Mouse (Mus musculus) lung, embryonic 14.5 days (tissue): ENCODE results near the gene Tsnaxip1. TPM values are rescaled to one million over a fixed set of nuclear protein-coding genes. Genes with fewer than 3 reads are reported as not detected.
A peak's percentile ranks its signal among the peaks of the same experiment; 100 is the strongest.

ENCODE experiments used
- ATAC-seq: fragments of 200-750 bp; cut with Nextera tagmentation; 2 replicates; pipeline ENCODE4 v1.8.0; 2017; ENCODE audit warnings: mild to moderate bottlenecking, moderate TSS enrichment, moderate library complexity; ENCODE audit not compliant: insufficient read depth
- DNase-seq: peaks from one replicate; pipeline ENCODE4 v3.0.0-alpha.2; 2015
- H3K27ac ChIP-seq: fragments of 300-500 bp; sonication (generic); 2 replicates; pipeline ENCODE4 v1.5.1; 2014; ENCODE audit warnings: low read depth, mild to moderate bottlenecking, moderate library complexity
- H3K27me3 ChIP-seq: fragments of 300-500 bp; sonication (generic); 2 replicates; pipeline ENCODE4 v1.6.1; 2014; ENCODE audit warnings: low read length, control low read depth; ENCODE audit not compliant: insufficient read depth
- H3K36me3 ChIP-seq: fragments of 300-500 bp; sonication (generic); 2 replicates; pipeline ENCODE4 v1.6.1; 2014; ENCODE audit warnings: control low read depth; ENCODE audit not compliant: insufficient read depth
- H3K4me1 ChIP-seq: fragments of 300-500 bp; sonication (generic); 2 replicates; pipeline ENCODE4 v1.6.1; 2014; ENCODE audit warnings: antibody characterized with exemption, control low read depth; ENCODE audit not compliant: insufficient read depth
- H3K4me2 ChIP-seq: fragments of 300-500 bp; sonication (generic); 2 replicates; pipeline ENCODE4 v1.6.1; 2014; ENCODE audit warnings: mild to moderate bottlenecking
- H3K4me3 ChIP-seq: fragments of 300-500 bp; sonication (generic); 2 replicates; pipeline ENCODE4 v1.5.1; 2014; ENCODE audit warnings: low read depth, low read length
- H3K9ac ChIP-seq: fragments of 300-500 bp; sonication (generic); 2 replicates; pipeline ENCODE4 v1.6.1; 2014
- H3K9me3 ChIP-seq: fragments of 300-500 bp; sonication (generic); 2 replicates; pipeline ENCODE4 v1.6.1; 2016; ENCODE audit warnings: low read depth, low read length, control low read depth
- CTCF ChIP-seq: IDR thresholded peaks from 2 replicates; pipeline ENCODE4 v1.5.1; 2016; ENCODE audit warnings: antibody characterized with exemption, low read depth
- WGBS: fragments of 180-500 bp; shearing (Covaris S2); extraction: QIAGEN DNeasy Blood & Tissue Kit; methylation state at CpG from one replicate; pipeline ENCODE4 v1.1.7; 2014; 5-methylcytosine and 5-hydroxymethylcytosine counted together
- polyA plus RNA-seq: library from polyadenylated mRNA; unstranded; fragments of >200 nt; fragmentation: Nextera tagmentation; extraction: Ambion mirVana; gene quantifications from 2 replicates; pipeline ENCODE4 v1.2.1, GENCODE M21; 2014

Tsnaxip1 gene
- polyA plus RNA-seq, 1 experiment from 2014 or later: 0.09 TPM

DNA sequence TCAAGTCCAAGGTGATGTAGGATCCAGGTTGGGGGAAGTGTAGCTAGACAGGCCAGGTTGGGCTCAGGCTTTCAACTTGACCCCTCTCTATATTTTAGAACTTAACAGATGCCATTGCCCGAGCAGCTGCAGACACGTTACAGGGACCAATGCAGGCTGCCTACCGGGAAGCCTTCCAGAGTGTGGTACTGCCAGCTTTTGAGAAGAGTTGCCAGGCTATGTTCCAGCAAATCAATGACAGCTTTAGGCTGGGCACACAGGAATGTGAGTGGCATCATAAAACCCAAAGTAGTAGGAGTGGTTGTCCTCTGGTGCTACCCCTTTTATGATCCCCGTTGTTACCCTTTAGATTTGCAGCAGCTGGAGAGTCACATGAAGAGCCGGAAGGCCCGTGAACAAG is 63.3 kb downstream of the Tsnaxip1 start:
- WGBS: 91% methylated on average over 6 of the region's 6 CpGs

DNA sequence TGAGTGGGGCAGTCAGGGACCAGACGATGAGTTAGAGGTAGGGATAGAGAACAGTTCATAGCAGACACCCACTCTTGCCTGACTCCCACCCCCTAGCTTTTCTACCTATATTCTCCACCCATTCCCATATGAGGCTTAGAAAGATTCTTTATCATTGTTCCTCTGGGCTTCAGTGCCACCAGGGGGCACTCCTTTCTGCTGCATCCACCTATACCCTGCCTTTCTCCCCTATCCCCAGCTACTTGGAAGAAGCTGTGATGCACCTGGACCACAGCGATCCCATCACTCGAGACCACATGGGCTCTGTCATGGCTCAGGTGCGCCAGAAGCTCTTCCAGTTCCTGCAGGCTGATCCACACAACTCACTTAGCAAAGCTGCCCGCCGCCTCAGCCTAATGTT is 64.9 kb downstream of the Tsnaxip1 start:
- Histone ChIP-seq H3K9ac (no peak overlapping the region), H3K36me3 (peaks cover 61% of the 10 kb centered on the region), H3K9me3 (no peaks in the 10 kb centered on the region), H3K27ac (no peak overlapping the region), H3K4me1 (no peaks in the 10 kb centered on the region), H3K27me3 (no peaks in the 10 kb centered on the region), H3K4me3 (no peak overlapping the region), H3K4me2 (no peak overlapping the region)
- TF ChIP-seq CTCF: peak; percentile 54
- no peak for ATAC-seq
- 78% methylated on average over 6 of the region's 6 CpGs for WGBS
- peak; percentile 8 for DNase-seq

More for the DNA sequence above, 63.3 kb downstream of the Tsnaxip1 start:
- DNase-seq (no peak), ATAC-seq (no peak)
- H3K27me3 ChIP-seq: no peaks in the 10 kb centered on the region
- H3K9me3 ChIP-seq: no peaks in the 10 kb centered on the region
- H3K4me3 ChIP-seq: no peak overlapping the region
- no peaks in the 10 kb centered on the region for H3K4me1 ChIP-seq
- H3K9ac ChIP-seq: no peak overlapping the region
- peaks cover 76% of the 10 kb centered on the region for H3K36me3 ChIP-seq
- H3K4me2 ChIP-seq: no peak overlapping the region
- TF ChIP-seq CTCF: no peak
- H3K27ac ChIP-seq: no peak overlapping the region

DNA sequence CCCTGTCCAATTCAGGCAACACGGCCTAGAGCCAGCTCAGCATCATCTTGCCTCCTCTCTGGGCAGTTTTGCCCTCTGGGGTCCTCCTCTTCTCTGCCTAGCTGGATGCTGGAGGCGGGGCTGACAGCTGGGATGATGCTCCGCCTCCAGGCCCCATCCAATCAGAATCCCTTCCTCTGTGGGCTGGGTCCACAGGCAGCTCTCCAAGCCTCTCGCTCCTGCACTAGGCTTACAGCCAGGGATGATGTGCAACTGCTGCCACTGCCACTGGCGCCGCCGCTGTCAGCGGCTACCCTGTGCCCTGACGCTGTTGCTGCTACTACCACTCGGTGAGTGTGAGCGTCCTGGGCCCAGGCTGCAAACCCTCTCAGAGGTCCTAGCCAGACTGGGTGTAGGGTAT is 65.8 kb downstream of the Tsnaxip1 start, which contains the start of gene Nrn1l:
TSS of gene Nrn1l (plus strand) at position 229 of the 400 bp plus-strand sequence.
- H3K27ac ChIP-seq: no peak within 1 kb of the TSS; the same call in 1 of the 2 replicates
- peak; percentile 94 for ATAC-seq
- H3K9me3 ChIP-seq: no peaks in the 10 kb centered on the region

More for the DNA sequence above, 65.8 kb downstream of the Tsnaxip1 start, which contains the start of gene Nrn1l:
- H3K4me1 ChIP-seq: no peaks in the 10 kb centered on the region
- H3K36me3 ChIP-seq: peaks cover 51% of the 10 kb centered on the region
- TF ChIP-seq CTCF: no peak
- H3K4me3 ChIP-seq: no peak within 1 kb of the TSS
- no peak within 1 kb of the TSS for H3K4me2 ChIP-seq
- 7% methylated on average over 11 of the region's 11 CpGs for WGBS
- DNase-seq: peak; percentile 92
- H3K27me3 ChIP-seq: no peaks in the 10 kb centered on the region
- H3K9ac ChIP-seq: no peak within 1 kb of the TSS

Other genes with a start within 250 kb of the Tsnaxip1 start
- 32.1 and 33.7 TPM in 2 replicates for gene Ripor1, start 222.5 kb upstream of the Tsnaxip1 start, polyA plus RNA-seq
- gene Ctcf, start 191.2 kb upstream of the Tsnaxip1 start, polyA plus RNA-seq: 127 and 129 TPM in 2 replicates
- 0.69 and 0.89 TPM in 2 replicates for gene Agrp, start 190.3 kb upstream of the Tsnaxip1 start, polyA plus RNA-seq
- gene Carmil2, start 141.5 kb upstream of the Tsnaxip1 start, polyA plus RNA-seq: 0.70 and 1.1 TPM in 2 replicates
- gene Acd, start 126.6 kb upstream of the Tsnaxip1 start, polyA plus RNA-seq: 62.2 and 68.6 TPM in 2 replicates
- 13.4 and 13.6 TPM in 2 replicates for gene Pard6a, start 126.6 kb upstream of the Tsnaxip1 start, polyA plus RNA-seq
- gene 4933405L10Rik, start 120.1 kb upstream of the Tsnaxip1 start, polyA plus RNA-seq: 0.15 TPM in 1 of 2 replicates, not detected in the other
- gene Enkd1, start 119.5 kb upstream of the Tsnaxip1 start, polyA plus RNA-seq: 28.7 and 29.7 TPM in 2 replicates
- 21.2 and 22.6 TPM in 2 replicates for gene Gfod2, start 69.1 kb upstream of the Tsnaxip1 start, polyA plus RNA-seq
- 12.2 and 13.8 TPM in 2 replicates for gene Ranbp10, start 381 bp upstream of the Tsnaxip1 start, polyA plus RNA-seq
- 41.4 and 46.2 TPM in 2 replicates for gene Cenpt, start 25.5 kb downstream of the Tsnaxip1 start, polyA plus RNA-seq
- gene Thap11, start 27.4 kb downstream of the Tsnaxip1 start, polyA plus RNA-seq: 62.7 and 70.7 TPM in 2 replicates
- gene Nutf2, start 32.8 kb downstream of the Tsnaxip1 start, polyA plus RNA-seq: 317 and 347 TPM in 2 replicates
- gene Edc4, start 53.1 kb downstream of the Tsnaxip1 start, polyA plus RNA-seq: 48.2 and 55.4 TPM in 2 replicates
- 0.97 TPM in 1 of 2 replicates, not detected in the other for gene Nrn1l, start 65.8 kb downstream of the Tsnaxip1 start, polyA plus RNA-seq
- 32.0 and 33.7 TPM in 2 replicates for gene Pskh1, start 72.7 kb downstream of the Tsnaxip1 start, polyA plus RNA-seq
- 0.41 and 0.68 TPM in 2 replicates for gene Ctrl, start 106.1 kb downstream of the Tsnaxip1 start, polyA plus RNA-seq
- 33.6 and 34.0 TPM in 2 replicates for gene Psmb10, start 110.7 kb downstream of the Tsnaxip1 start, polyA plus RNA-seq
- 1.2 and 2.1 TPM in 2 replicates for gene Lcat, start 115.7 kb downstream of the Tsnaxip1 start, polyA plus RNA-seq
- 32.9 and 35.8 TPM in 2 replicates for gene Slc12a4, start 138.4 kb downstream of the Tsnaxip1 start, polyA plus RNA-seq
- gene Dpep3, start 151.7 kb downstream of the Tsnaxip1 start, polyA plus RNA-seq: not detected in 2 replicates
- gene Dus2, start 163.6 kb downstream of the Tsnaxip1 start, polyA plus RNA-seq: 20.0 and 20.3 TPM in 2 replicates
- not detected in 2 replicates for gene Dpep2nb, start 178.2 kb downstream of the Tsnaxip1 start, polyA plus RNA-seq
- gene Ddx28, start 184.2 kb downstream of the Tsnaxip1 start, polyA plus RNA-seq: 19.1 and 19.5 TPM in 2 replicates
- gene Nfatc3, start 231.1 kb downstream of the Tsnaxip1 start, polyA plus RNA-seq: 7.1 and 7.6 TPM in 2 replicates